In genomic region chr12:87488683-87489082, GRCm38 (mm10) we compare ENCODE assay signal across 19 mouse cellular contexts. TPM values are rescaled to one million over a fixed set of nuclear protein-coding genes. Genes with fewer than 3 reads are reported as not detected.
"Had no signal": no experiment of that assay in that cellular context is flagged by ENCODE, and none has a peak within 500 bp of the region (broad histone marks: within the 10 kb centered on the region; RNA-seq: fewer than 3 reads in every experiment).

No protein-coding gene starts in this region.

RNA-seq across cellular contexts. Expression of gene Gm5788, which starts 5.8 kb away (rescaled TPM):
- total RNA-seq: midbrain, postnatal 0 days; monocyte, adult 5-6 weeks; neutrophil, adult 5-6 weeks had no signal
- polyA plus RNA-seq: liver, postnatal 0 days; lung, adult 2 months; lung, embryonic 15.5 days; lung, postnatal 0 days; macrophage; midbrain, embryonic 11.5 days; midbrain, embryonic 13.5 days; midbrain, embryonic 15.5 days; midbrain, postnatal 0 days; neural tube, embryonic 12.5 days; neural tube, embryonic 14.5 days; spleen, adult 2 months; stomach, embryonic 15.5 days; stomach, postnatal 0 days; testis, adult 2 months; thymus, adult 2 months; urinary bladder, adult 2 months had no signal

RNA-seq across cellular contexts. Expression of gene Gm8300, which starts 25.4 kb away (rescaled TPM):
- total RNA-seq: midbrain, postnatal 0 days; monocyte, adult 5-6 weeks; neutrophil, adult 5-6 weeks had no signal
- polyA plus RNA-seq: liver, postnatal 0 days; lung, adult 2 months; lung, embryonic 15.5 days; lung, postnatal 0 days; macrophage; midbrain, embryonic 11.5 days; midbrain, embryonic 13.5 days; midbrain, embryonic 15.5 days; midbrain, postnatal 0 days; neural tube, embryonic 12.5 days; neural tube, embryonic 14.5 days; spleen, adult 2 months; stomach, embryonic 15.5 days; stomach, postnatal 0 days; testis, adult 2 months; thymus, adult 2 months; urinary bladder, adult 2 months had no signal
